Mouse (Mus musculus): ENCODE data around the gene Zfp638. TPM values are rescaled to one million over a fixed set of nuclear protein-coding genes. Genes with fewer than 3 reads are reported as not detected.
"Not testable (repeated sequence)": the region's sequence is repeated elsewhere in the genome, so short reads cannot be mapped to it uniquely, and the experiment has no call there.

Gene Zfp638
- 92.0 and 94.4 TPM in 2 replicates for polyA plus RNA-seq (2014; fragmentation: Nextera tagmentation; extraction: Ambion mirVana)

GRCm38 (mm10) chr6:83866954-83867597 is at the start of gene Zfp638:
Gene Zfp638, plus strand, starts transcription at chr6:83867109.
- H3K27me3 ChIP-seq (ENCODE audit: control insufficient read depth, insufficient read depth, low read length), result no peaks in the 10 kb centered on the region
- H3K9ac ChIP-seq (replicated peaks; ENCODE audit: low read depth, low read length), result peak within 1 kb of the TSS; percentile 38; the same call in 1 of the 2 replicates
- H3K4me3 ChIP-seq (ENCODE audit: low read depth, low read length), result peak within 1 kb of the TSS; percentile 57
- peak; percentile 97 for ATAC-seq (ENCODE audit: insufficient number of reproducible peaks, insufficient read depth, low FRiP score, low read depth)
- no peaks in the 10 kb centered on the region for H3K36me3 ChIP-seq (ENCODE audit: control insufficient read depth, insufficient read depth, low read length)
- no peaks in the 10 kb centered on the region for H3K4me1 ChIP-seq (ENCODE audit: control insufficient read depth, insufficient read depth, low read length)
- under 1% methylated on average over 50 of the region's 50 CpGs for WGBS
- no peaks in the 10 kb centered on the region for H3K9me3 ChIP-seq (ENCODE audit: control insufficient read depth, low read depth, low read length)
- no peak within 1 kb of the TSS for H3K27ac ChIP-seq (ENCODE audit: low read length)
- H3K4me2 ChIP-seq (replicated peaks; ENCODE audit: low read depth, low read length), result peak within 1 kb of the TSS; percentile 99

- Histone ChIP-seq H3K4me1 (ENCODE audit: control insufficient read depth, insufficient read depth, low read length) (peaks cover 13% of the 10 kb centered on the region; the same call in 1 of the 2 replicates), H3K9me3 (ENCODE audit: control insufficient read depth, low read depth, low read length) (no peaks in the 10 kb centered on the region), H3K4me2 (replicated peaks; ENCODE audit: low read depth, low read length) (no peak overlapping the region), H3K4me3 (ENCODE audit: low read depth, low read length) (no peak overlapping the region), H3K36me3 (ENCODE audit: control insufficient read depth, insufficient read depth, low read length) (peaks cover 3% of the 10 kb centered on the region; the same call in 1 of the 2 replicates), H3K27me3 (ENCODE audit: control insufficient read depth, insufficient read depth, low read length) (no peaks in the 10 kb centered on the region), H3K9ac (replicated peaks; ENCODE audit: low read depth, low read length) (no peak overlapping the region), H3K27ac (ENCODE audit: low read length) (peak overlapping the region; percentile 52; the same call in 1 of the 2 replicates)
- 68% methylated on average over 1 of the region's 1 CpGs for WGBS
- no peak; the same call in 1 of the 2 replicates for ATAC-seq (ENCODE audit: insufficient number of reproducible peaks, insufficient read depth, low FRiP score, low read depth)
Observed at GRCm38 (mm10) chr6:83818996-83819395, 47.9 kb upstream of the Zfp638 start.

GRCm38 (mm10) chr6:83820727-83821515 is 46.0 kb upstream of the Zfp638 start:
- 81% methylated on average over 2 of the region's 2 CpGs for WGBS
- H3K27ac ChIP-seq (ENCODE audit: low read length), result no peak overlapping the region

GRCm38 (mm10) chr6:83821856-83822255 is 45.1 kb upstream of the Zfp638 start:
- Histone ChIP-seq H3K4me2 (replicated peaks; ENCODE audit: low read depth, low read length) (no peak overlapping the region), H3K4me3 (ENCODE audit: low read depth, low read length) (no peak overlapping the region), H3K4me1 (ENCODE audit: control insufficient read depth, insufficient read depth, low read length) (peaks cover 13% of the 10 kb centered on the region; the same call in 1 of the 2 replicates), H3K9ac (replicated peaks; ENCODE audit: low read depth, low read length) (no peak overlapping the region), H3K27me3 (ENCODE audit: control insufficient read depth, insufficient read depth, low read length) (no peaks in the 10 kb centered on the region), H3K9me3 (ENCODE audit: control insufficient read depth, low read depth, low read length) (no peaks in the 10 kb centered on the region), H3K36me3 (ENCODE audit: control insufficient read depth, insufficient read depth, low read length) (no peaks in the 10 kb centered on the region), H3K27ac (ENCODE audit: low read length) (no peak overlapping the region)
- 24% methylated on average over 2 of the region's 2 CpGs for WGBS
- no peak for ATAC-seq (ENCODE audit: insufficient number of reproducible peaks, insufficient read depth, low FRiP score, low read depth)

More at GRCm38 (mm10) chr6:83820727-83821515, 46.0 kb upstream of the Zfp638 start:
- Histone ChIP-seq H3K36me3 (ENCODE audit: control insufficient read depth, insufficient read depth, low read length) (no peaks in the 10 kb centered on the region), H3K9ac (replicated peaks; ENCODE audit: low read depth, low read length) (no peak overlapping the region), H3K4me1 (ENCODE audit: control insufficient read depth, insufficient read depth, low read length) (peaks cover 13% of the 10 kb centered on the region; the same call in 1 of the 2 replicates), H3K9me3 (ENCODE audit: control insufficient read depth, low read depth, low read length) (no peaks in the 10 kb centered on the region), H3K27me3 (ENCODE audit: control insufficient read depth, insufficient read depth, low read length) (no peaks in the 10 kb centered on the region), H3K4me2 (replicated peaks; ENCODE audit: low read depth, low read length) (no peak overlapping the region), H3K4me3 (ENCODE audit: low read depth, low read length) (no peak overlapping the region)
- no peak for ATAC-seq (ENCODE audit: insufficient number of reproducible peaks, insufficient read depth, low FRiP score, low read depth)

GRCm38 (mm10) chr6:83830941-83831605 is 35.8 kb upstream of the Zfp638 start:
- Histone ChIP-seq H3K36me3 (ENCODE audit: control insufficient read depth, insufficient read depth, low read length) (0 out of 2 replicates have a peak, but pooled peaks cover 7% of the 10 kb centered on the region), H3K27ac (ENCODE audit: low read length) (peak overlapping the region; percentile 73), H3K4me2 (replicated peaks; ENCODE audit: low read depth, low read length) (peak overlapping the region; percentile 83), H3K4me1 (ENCODE audit: control insufficient read depth, insufficient read depth, low read length) (peaks cover 3% of the 10 kb centered on the region; the same call in 1 of the 2 replicates), H3K9ac (replicated peaks; ENCODE audit: low read depth, low read length) (peak overlapping the region; percentile 63), H3K27me3 (ENCODE audit: control insufficient read depth, insufficient read depth, low read length) (no peaks in the 10 kb centered on the region), H3K4me3 (ENCODE audit: low read depth, low read length) (peak overlapping the region; percentile 61), H3K9me3 (ENCODE audit: control insufficient read depth, low read depth, low read length) (no peaks in the 10 kb centered on the region)
- no peak for ATAC-seq (ENCODE audit: insufficient number of reproducible peaks, insufficient read depth, low FRiP score, low read depth)
- under 1% methylated on average over 35 of the region's 35 CpGs for WGBS

- peak within 1 kb of the TSS; percentile 83 for H3K4me2 ChIP-seq (replicated peaks; ENCODE audit: low read depth, low read length)
- H3K36me3 ChIP-seq (ENCODE audit: control insufficient read depth, insufficient read depth, low read length), result 0 out of 2 replicates have a peak, but pooled peaks cover 7% of the 10 kb centered on the region
- H3K27ac ChIP-seq (ENCODE audit: low read length), result peak within 1 kb of the TSS; percentile 73
- under 1% methylated on average over 37 of the region's 37 CpGs for WGBS
- no peaks in the 10 kb centered on the region for H3K27me3 ChIP-seq (ENCODE audit: control insufficient read depth, insufficient read depth, low read length)
- no peaks in the 10 kb centered on the region for H3K9me3 ChIP-seq (ENCODE audit: control insufficient read depth, low read depth, low read length)
- H3K4me1 ChIP-seq (ENCODE audit: control insufficient read depth, insufficient read depth, low read length), result peaks cover 3% of the 10 kb centered on the region; the same call in 1 of the 2 replicates
- peak within 1 kb of the TSS; percentile 61 for H3K4me3 ChIP-seq (ENCODE audit: low read depth, low read length)
- peak within 1 kb of the TSS; percentile 63 for H3K9ac ChIP-seq (replicated peaks; ENCODE audit: low read depth, low read length)
- peak; percentile 99 for ATAC-seq (ENCODE audit: insufficient number of reproducible peaks, insufficient read depth, low FRiP score, low read depth)
Observed at GRCm38 (mm10) chr6:83831606-83832123, 35.2 kb upstream of the Zfp638 start, which contains the start of gene Paip2b. Gene Paip2b, minus strand, starts transcription at chr6:83831741.

- not testable (repeated sequence) for H3K4me1 ChIP-seq (ENCODE audit: control insufficient read depth, insufficient read depth, low read length); H3K9ac ChIP-seq (replicated peaks; ENCODE audit: low read depth, low read length); H3K9me3 ChIP-seq (ENCODE audit: control insufficient read depth, low read depth, low read length); H3K36me3 ChIP-seq (ENCODE audit: control insufficient read depth, insufficient read depth, low read length); ATAC-seq (ENCODE audit: insufficient number of reproducible peaks, insufficient read depth, low FRiP score, low read depth); H3K27me3 ChIP-seq (ENCODE audit: control insufficient read depth, insufficient read depth, low read length)
- peak overlapping the region; percentile 22 for H3K4me3 ChIP-seq (ENCODE audit: low read depth, low read length)
- peak overlapping the region; percentile 46; the same call in 1 of the 2 replicates for H3K4me2 ChIP-seq (replicated peaks; ENCODE audit: low read depth, low read length)
- H3K27ac ChIP-seq (ENCODE audit: low read length), result peak overlapping the region; percentile 64; the same call in 1 of the 2 replicates
- 61% methylated on average over 1 of the region's 1 CpGs for WGBS
Observed at GRCm38 (mm10) chr6:83832393-83832792, 34.5 kb upstream of the Zfp638 start.

- Histone ChIP-seq H3K9ac (replicated peaks; ENCODE audit: low read depth, low read length) (no peak overlapping the region), H3K27ac (ENCODE audit: low read length) (no peak overlapping the region), H3K4me3 (ENCODE audit: low read depth, low read length) (no peak overlapping the region), H3K9me3 (ENCODE audit: control insufficient read depth, low read depth, low read length) (no peaks in the 10 kb centered on the region), H3K36me3 (ENCODE audit: control insufficient read depth, insufficient read depth, low read length) (no peaks in the 10 kb centered on the region), H3K4me1 (ENCODE audit: control insufficient read depth, insufficient read depth, low read length) (no peaks in the 10 kb centered on the region), H3K27me3 (ENCODE audit: control insufficient read depth, insufficient read depth, low read length) (no peaks in the 10 kb centered on the region), H3K4me2 (replicated peaks; ENCODE audit: low read depth, low read length) (no peak overlapping the region)
- ATAC-seq (ENCODE audit: insufficient number of reproducible peaks, insufficient read depth, low FRiP score, low read depth), result no peak
- 90% methylated on average over 2 of the region's 2 CpGs for WGBS
Observed at GRCm38 (mm10) chr6:83836826-83837225, 30.1 kb upstream of the Zfp638 start.

Data from stomach, embryonic 14.5 days (tissue).